Mouse (Mus musculus): ENCODE data around the gene Cdc42bpb. TPM values are rescaled to one million over a fixed set of nuclear protein-coding genes. Genes with fewer than 3 reads are reported as not detected.

Gene Cdc42bpb
- polyA plus RNA-seq, 1 experiment = 78.4 TPM

DNA sequence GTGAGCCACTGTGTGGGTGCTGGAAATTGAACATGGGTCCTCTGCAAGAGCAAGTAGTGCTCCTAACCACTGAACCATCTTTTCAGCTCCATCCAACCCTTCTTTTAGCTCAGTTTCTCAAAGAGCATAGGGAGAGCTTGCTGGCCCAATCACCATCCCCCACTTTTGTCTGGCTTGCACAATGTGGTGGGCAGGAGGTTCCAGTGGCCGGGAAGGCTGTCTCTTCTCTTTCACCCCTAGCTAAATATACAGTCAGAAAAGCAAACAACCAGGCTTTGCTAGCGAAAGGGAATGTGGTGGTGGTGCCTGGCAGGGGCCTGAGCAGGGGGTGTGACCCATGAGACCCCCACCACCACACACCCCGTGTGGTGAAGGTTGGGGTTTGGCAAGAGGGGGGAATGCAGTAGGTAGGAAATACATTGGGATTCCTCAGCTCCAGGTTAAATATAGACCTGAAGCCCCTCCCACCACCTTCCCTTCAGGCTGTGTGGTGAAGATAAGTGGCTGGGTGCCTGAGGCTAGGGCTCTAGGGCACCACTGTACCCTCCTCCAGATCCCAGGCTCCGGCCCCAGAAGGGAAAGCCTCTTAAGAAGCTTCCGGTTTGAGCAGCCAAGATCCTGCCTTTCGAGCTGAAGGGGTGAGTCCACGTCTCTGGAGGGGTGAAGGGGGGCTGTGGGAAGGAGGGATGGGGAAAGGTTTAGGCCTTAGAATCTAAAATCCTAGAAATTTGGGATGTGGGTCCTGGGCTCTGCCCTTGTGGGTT, 43.6 kb upstream of the Cdc42bpb start:
- Histone ChIP-seq H3K36me3 (ENCODE audit: control insufficient read depth, insufficient read depth, low read length) (no peaks in the 10 kb centered on the region), H3K4me3 (ENCODE audit: extremely low read depth, insufficient read depth, insufficient read length) (no peak overlapping the region), H3K27me3 (ENCODE audit: control insufficient read depth, insufficient read depth, low read length) (peaks cover 1% of the 10 kb centered on the region), H3K27ac (ENCODE audit: insufficient read depth, low read length) (no peak overlapping the region), H3K4me1 (ENCODE audit: control insufficient read depth, insufficient read depth, insufficient read length) (no peaks in the 10 kb centered on the region)
- TF ChIP-seq POLR2A (IDR thresholded peaks at IDR 0.05; ENCODE audit: low read depth, low read length) (no peak), CTCF (IDR thresholded peaks at IDR 0.05; ENCODE audit: extremely low read depth, insufficient read depth, insufficient read length, insufficient replicate concordance) (no peak)
- no peak for DNase-seq (ENCODE audit: low read depth in 1 of 2, low spot score in 2 of 2)
- WGBS = 55% methylated on average over 7 of the region's 7 CpGs

GRCm38 (mm10) chr12:111419918-111420317, 42.4 kb upstream of the Cdc42bpb start:
- Histone ChIP-seq H3K4me1 (ENCODE audit: control insufficient read depth, insufficient read depth, insufficient read length) (no peaks in the 10 kb centered on the region), H3K27me3 (ENCODE audit: control insufficient read depth, insufficient read depth, low read length) (no peaks in the 10 kb centered on the region; the same call in 1 of the 2 replicates), H3K27ac (ENCODE audit: insufficient read depth, low read length) (no peak overlapping the region), H3K4me3 (ENCODE audit: extremely low read depth, insufficient read depth, insufficient read length) (no peak overlapping the region), H3K36me3 (ENCODE audit: control insufficient read depth, insufficient read depth, low read length) (no peaks in the 10 kb centered on the region)
- DNase-seq (ENCODE audit: low read depth in 1 of 2, low spot score in 2 of 2) = no peak
- WGBS = 51% methylated on average over 5 of the region's 5 CpGs
- no peak for TF ChIP-seq POLR2A (IDR thresholded peaks at IDR 0.05; ENCODE audit: low read depth, low read length)
- no peak for TF ChIP-seq CTCF (IDR thresholded peaks at IDR 0.05; ENCODE audit: extremely low read depth, insufficient read depth, insufficient read length, insufficient replicate concordance)

GRCm38 (mm10) chr12:111416921-111417779, 39.6 kb upstream of the Cdc42bpb start, which contains the start of gene Exoc3l4:
Exoc3l4 (plus strand) TSS chr12:111417017.
- no peaks in the 10 kb centered on the region for H3K36me3 ChIP-seq (ENCODE audit: control insufficient read depth, insufficient read depth, low read length)
- peak within 1 kb of the TSS; percentile 28; the same call in 1 of the 2 replicates for H3K27ac ChIP-seq (ENCODE audit: insufficient read depth, low read length)
- TF ChIP-seq CTCF (IDR thresholded peaks at IDR 0.05; ENCODE audit: extremely low read depth, insufficient read depth, insufficient read length, insufficient replicate concordance) (no peak), POLR2A (IDR thresholded peaks at IDR 0.05; ENCODE audit: low read depth, low read length) (no peak)
- no peak for DNase-seq (ENCODE audit: low read depth in 1 of 2, low spot score in 2 of 2)
- H3K4me1 ChIP-seq (ENCODE audit: control insufficient read depth, insufficient read depth, insufficient read length) = no peaks in the 10 kb centered on the region; the same call in 1 of the 2 replicates
- WGBS = 14% methylated on average over 17 of the region's 17 CpGs
- H3K4me3 ChIP-seq (ENCODE audit: extremely low read depth, insufficient read depth, insufficient read length) = peak within 1 kb of the TSS; percentile 31; the same call in 1 of the 2 replicates
- H3K27me3 ChIP-seq (ENCODE audit: control insufficient read depth, insufficient read depth, low read length) = no peaks in the 10 kb centered on the region; the same call in 1 of the 2 replicates

GRCm38 (mm10) chr12:111413300-111413699, 35.8 kb upstream of the Cdc42bpb start:
- peak in 1 of 2 experiments; percentile 68 for DNase-seq (ENCODE audit: low read depth in 1 of 2, low spot score in 2 of 2)
- 3% methylated on average over 21 of the region's 21 CpGs for WGBS
- Histone ChIP-seq H3K27me3 (ENCODE audit: control insufficient read depth, insufficient read depth, low read length) (no peaks in the 10 kb centered on the region; the same call in 1 of the 2 replicates), H3K4me1 (ENCODE audit: control insufficient read depth, insufficient read depth, insufficient read length) (no peaks in the 10 kb centered on the region; the same call in 1 of the 2 replicates), H3K36me3 (ENCODE audit: control insufficient read depth, insufficient read depth, low read length) (no peaks in the 10 kb centered on the region), H3K27ac (ENCODE audit: insufficient read depth, low read length) (peak overlapping the region; percentile 25; the same call in 1 of the 2 replicates), H3K4me3 (ENCODE audit: extremely low read depth, insufficient read depth, insufficient read length) (no peak overlapping the region)
- TF ChIP-seq POLR2A (IDR thresholded peaks at IDR 0.05; ENCODE audit: low read depth, low read length) = no peak
- TF ChIP-seq CTCF (IDR thresholded peaks at IDR 0.05; ENCODE audit: extremely low read depth, insufficient read depth, insufficient read length, insufficient replicate concordance) = peak; percentile 91

- no peaks in the 10 kb centered on the region for H3K36me3 ChIP-seq (ENCODE audit: control insufficient read depth, insufficient read depth, low read length)
- H3K27ac ChIP-seq (ENCODE audit: insufficient read depth, low read length) = peak overlapping the region; percentile 25; the same call in 1 of the 2 replicates
- 52% methylated on average over 12 of the region's 12 CpGs for WGBS
- no peaks in the 10 kb centered on the region; the same call in 1 of the 2 replicates for H3K27me3 ChIP-seq (ENCODE audit: control insufficient read depth, insufficient read depth, low read length)
- TF ChIP-seq CTCF (IDR thresholded peaks at IDR 0.05; ENCODE audit: extremely low read depth, insufficient read depth, insufficient read length, insufficient replicate concordance) (no peak), POLR2A (IDR thresholded peaks at IDR 0.05; ENCODE audit: low read depth, low read length) (no peak)
- no peak for DNase-seq (ENCODE audit: low read depth in 1 of 2, low spot score in 2 of 2)
- no peak overlapping the region for H3K4me3 ChIP-seq (ENCODE audit: extremely low read depth, insufficient read depth, insufficient read length)
- H3K4me1 ChIP-seq (ENCODE audit: control insufficient read depth, insufficient read depth, insufficient read length) = no peaks in the 10 kb centered on the region; the same call in 1 of the 2 replicates
Measured at GRCm38 (mm10) chr12:111412581-111413284, 35.2 kb upstream of the Cdc42bpb start.

Data from spleen, adult 2 months (tissue).